Mouse (Mus musculus) lung, embryonic 16.5 days (tissue): ENCODE results near the gene Krt6b. TPM values are rescaled to one million over a fixed set of nuclear protein-coding genes. Genes with fewer than 3 reads are reported as not detected.

ENCODE experiments used
- ATAC-seq: fragments of 200-750 bp; cut with Nextera tagmentation; 2 replicates; pipeline ENCODE4 v1.8.0; 2017; ENCODE audit warnings: low read depth, mild to moderate bottlenecking, moderate library complexity
- H3K27ac ChIP-seq: fragments of 300-500 bp; sonication (generic); 2 replicates; pipeline ENCODE4 v1.5.1; 2014; ENCODE audit warnings: mild to moderate bottlenecking, control low read depth, low read length
- H3K27me3 ChIP-seq: fragments of 300-500 bp; sonication (generic); 2 replicates; pipeline ENCODE4 v1.6.1; 2014; ENCODE audit warnings: low read depth, low read length, mixed read lengths; ENCODE audit not compliant: control insufficient read depth, insufficient read depth
- H3K36me3 ChIP-seq: fragments of 300-500 bp; sonication (generic); 2 replicates; pipeline ENCODE4 v1.6.1; 2014; ENCODE audit warnings: low read length; ENCODE audit not compliant: control insufficient read depth, insufficient read depth
- H3K4me1 ChIP-seq: fragments of 300-500 bp; sonication (generic); replicated peaks from 2 replicates; pipeline ENCODE4 v1.6.1; 2014; ENCODE audit warnings: low read length, mixed read lengths; ENCODE audit not compliant: control insufficient read depth, insufficient read depth
- H3K4me2 ChIP-seq: fragments of 300-500 bp; sonication (generic); 2 replicates; pipeline ENCODE4 v1.6.1; 2014; ENCODE audit warnings: low read depth, low read length, control low read depth
- H3K4me3 ChIP-seq: fragments of 300-500 bp; sonication (generic); 2 replicates; pipeline ENCODE4 v1.5.1; 2014; ENCODE audit warnings: mild to moderate bottlenecking, low read length, control low read depth
- H3K9ac ChIP-seq: fragments of 300-500 bp; sonication (generic); 2 replicates; pipeline ENCODE4 v1.6.1; 2014; ENCODE audit warnings: low read length, control low read depth
- H3K9me3 ChIP-seq: fragments of 300-500 bp; sonication (generic); 2 replicates; pipeline ENCODE4 v1.6.1; 2016; ENCODE audit warnings: low read length; ENCODE audit not compliant: control insufficient read depth
- WGBS: fragments of 180-500 bp; shearing (Covaris S2); extraction: QIAGEN DNeasy Blood & Tissue Kit; methylation state at CpG from one replicate; pipeline ENCODE4 v1.1.7; 2014; 5-methylcytosine and 5-hydroxymethylcytosine counted together
- microRNA-seq: library from miRNA; unstranded; fragments of <30 nt; microRNA quantifications from one replicate; pipeline ENCODE4, GENCODE M21; 2016
- polyA plus RNA-seq: library from polyadenylated mRNA; unstranded; fragments of >200 nt; fragmentation: Nextera tagmentation; extraction: Ambion mirVana; gene quantifications from 2 replicates; pipeline ENCODE4 v1.2.1, GENCODE M21; 2015

The Krt6b gene
- polyA plus RNA-seq, 1 experiment from 2014 or later = not detected

DNA sequence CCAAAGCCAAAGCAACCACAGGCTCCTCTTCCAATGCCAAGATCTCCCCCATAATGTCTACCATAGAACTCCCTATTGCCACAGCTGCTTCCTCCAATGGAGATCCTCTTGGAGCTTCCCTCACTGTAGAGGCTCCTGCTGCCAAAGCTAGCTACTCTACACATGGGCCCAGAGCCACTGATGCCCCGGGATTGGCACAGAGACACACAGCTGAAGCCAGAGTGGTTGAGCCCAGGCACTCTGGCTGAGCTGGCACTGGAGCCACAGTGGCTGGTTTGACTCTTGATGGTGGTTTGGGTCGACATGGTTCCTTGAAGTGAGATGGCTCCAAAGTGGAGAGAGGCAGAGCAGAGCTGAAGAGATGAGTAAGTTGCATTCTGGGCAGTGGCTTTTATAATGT is 52.2 kb downstream of the Krt6b start, which contains the start of gene Gm5414:
Gene Gm5414, minus strand, starts transcription at position 305 of the 400 bp plus-strand sequence.
- H3K9ac ChIP-seq = no peak within 1 kb of the TSS
- H3K36me3 ChIP-seq = no peaks in the 10 kb centered on the region
- H3K27ac ChIP-seq = no peak within 1 kb of the TSS
- no peak within 1 kb of the TSS for H3K4me2 ChIP-seq
- H3K9me3 ChIP-seq = no peaks in the 10 kb centered on the region
- 71% methylated on average over 2 of the region's 2 CpGs for WGBS
- ATAC-seq = no peak
- H3K27me3 ChIP-seq = no peaks in the 10 kb centered on the region
- H3K4me1 ChIP-seq = no peaks in the 10 kb centered on the region
- H3K4me3 ChIP-seq = no peak within 1 kb of the TSS

Small RNA genes lying within 50 kb of the gene (microRNA-seq; reads per million reads assigned to microRNA genes)
- gene Gm44323 (not detected), gene Gm44342 (not detected), gene Gm44383 (not detected), gene Gm44479 (not detected)

Other genes with a start within 250 kb of the Krt6b start
- gene Krt87, start 241.5 kb downstream of the Krt6b start, polyA plus RNA-seq = 0.26 and 0.31 TPM in 2 replicates
- not detected in 2 replicates for gene Krt88, start 232.5 kb downstream of the Krt6b start, polyA plus RNA-seq
- not detected in 2 replicates for gene Krt81, start 216.5 kb downstream of the Krt6b start, polyA plus RNA-seq
- gene Krt86, start 206.8 kb downstream of the Krt6b start, polyA plus RNA-seq = not detected in 2 replicates
- not detected in 2 replicates for gene Krt83, start 188.8 kb downstream of the Krt6b start, polyA plus RNA-seq
- not detected in 2 replicates for gene Gm49425, start 163.0 kb downstream of the Krt6b start, polyA plus RNA-seq
- not detected in 2 replicates for gene Krt84, start 147.5 kb downstream of the Krt6b start, polyA plus RNA-seq
- not detected in 2 replicates for gene Krt82, start 129.6 kb downstream of the Krt6b start, polyA plus RNA-seq
- gene Krt90, start 117.3 kb downstream of the Krt6b start, polyA plus RNA-seq = not detected in 2 replicates
- 0.28 and 0.29 TPM in 2 replicates for gene Krt75, start 106.4 kb downstream of the Krt6b start, polyA plus RNA-seq
- gene Gm5414, start 52.1 kb downstream of the Krt6b start, polyA plus RNA-seq = not detected in 2 replicates
- not detected in 2 replicates for gene Gm5478, start 32.9 kb downstream of the Krt6b start, polyA plus RNA-seq
- gene Krt6a, start 14.0 kb upstream of the Krt6b start, polyA plus RNA-seq = 0.67 and 1.3 TPM in 2 replicates
- 4.4 and 9.4 TPM in 2 replicates for gene Krt5, start 32.6 kb upstream of the Krt6b start, polyA plus RNA-seq
- not detected in 2 replicates for gene Krt71, start 62.8 kb upstream of the Krt6b start, polyA plus RNA-seq
- not detected in 2 replicates for gene Krt72, start 106.2 kb upstream of the Krt6b start, polyA plus RNA-seq
- gene Krt73, start 122.1 kb upstream of the Krt6b start, polyA plus RNA-seq = not detected in 2 replicates
- not detected in 2 replicates for gene Krt2, start 137.9 kb upstream of the Krt6b start, polyA plus RNA-seq
- gene Krt1, start 170.5 kb upstream of the Krt6b start, polyA plus RNA-seq = 0.29 and 4.4 TPM in 2 replicates
- 1.0 TPM in 1 of 2 replicates, not detected in the other for gene Krt77, start 189.4 kb upstream of the Krt6b start, polyA plus RNA-seq
- not detected in 2 replicates for gene Krt76, start 212.6 kb upstream of the Krt6b start, polyA plus RNA-seq
- 14.2 and 23.3 TPM in 2 replicates for gene Krt4, start 244.4 kb upstream of the Krt6b start, polyA plus RNA-seq